Mouse (Mus musculus) kidney, adult 11 months (tissue): Measurements from ENCODE around the gene Gm43064.
"Not testable (repeated sequence)": the region's sequence is repeated elsewhere in the genome, so short reads cannot be mapped to it uniquely, and the experiment has no call there.

Experiments used
- DNase-seq: peaks from one replicate; pipeline ENCODE4 v3.0.0; 2022

Gm43064 gene

DNA sequence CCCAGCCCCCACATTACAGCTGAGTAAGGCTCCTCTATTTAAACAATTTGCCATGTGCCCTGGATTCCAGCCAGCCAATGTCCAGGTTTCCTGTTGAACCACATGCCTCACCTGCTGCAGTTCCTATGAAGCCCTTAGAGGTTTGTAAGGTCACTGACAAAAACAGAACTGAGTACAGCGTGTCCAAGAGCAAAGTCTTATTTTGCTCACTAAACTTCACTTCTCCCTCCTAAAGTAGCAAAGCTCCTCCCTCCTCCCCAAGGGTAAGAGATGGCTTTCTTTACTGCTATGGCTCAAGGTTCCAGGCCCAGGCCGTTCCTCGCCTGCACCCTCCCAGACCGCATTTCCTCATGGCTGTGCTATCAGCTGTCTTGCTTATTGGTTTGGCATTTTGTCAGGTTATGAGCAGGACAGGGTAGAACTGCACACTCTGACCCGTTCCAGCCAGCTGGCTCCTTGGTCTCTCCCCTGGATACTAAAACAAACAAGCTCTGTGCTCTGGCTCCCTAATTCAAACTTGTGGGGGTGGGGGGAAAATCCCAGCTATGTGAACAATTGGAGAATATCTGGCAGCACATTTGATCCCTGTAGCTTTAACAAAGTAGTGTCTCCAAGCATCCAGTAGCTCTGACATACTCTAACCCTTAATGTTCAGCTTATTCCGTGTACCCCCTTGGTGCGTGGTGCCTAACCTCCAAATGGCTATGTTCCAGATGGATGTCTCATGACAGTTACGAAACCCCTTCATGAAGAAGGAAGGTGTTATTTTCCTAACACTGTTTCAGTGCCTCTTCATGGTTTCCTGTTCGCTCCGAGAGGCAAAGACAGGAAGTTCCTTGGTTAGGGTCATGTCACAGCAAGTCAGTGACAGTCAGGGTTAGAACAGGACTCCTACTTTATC is 7.5 kb upstream of the Gm43064 start:
- peak; percentile 94 for DNase-seq

DNA sequence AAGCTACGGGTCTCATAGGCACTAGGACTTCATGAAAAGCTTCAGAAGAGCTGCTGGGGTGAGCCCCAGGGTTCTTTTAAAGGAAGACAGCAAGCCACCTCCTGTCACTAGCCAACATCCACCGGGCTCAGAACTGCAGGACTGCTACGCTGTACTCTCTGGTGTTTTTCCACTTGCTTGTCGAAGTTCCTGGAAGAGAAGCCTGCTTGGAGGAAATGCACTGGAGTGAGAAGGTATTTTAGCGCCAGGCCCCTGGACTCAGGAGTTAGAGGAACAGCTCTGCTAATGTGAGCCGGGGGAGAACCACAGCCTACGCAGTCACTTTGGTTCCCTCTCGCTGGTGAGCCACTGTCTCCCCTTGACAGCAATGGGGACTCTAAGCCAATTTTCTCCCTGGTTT is 6.5 kb upstream of the Gm43064 start:
- peak; percentile 65 for DNase-seq

DNA sequence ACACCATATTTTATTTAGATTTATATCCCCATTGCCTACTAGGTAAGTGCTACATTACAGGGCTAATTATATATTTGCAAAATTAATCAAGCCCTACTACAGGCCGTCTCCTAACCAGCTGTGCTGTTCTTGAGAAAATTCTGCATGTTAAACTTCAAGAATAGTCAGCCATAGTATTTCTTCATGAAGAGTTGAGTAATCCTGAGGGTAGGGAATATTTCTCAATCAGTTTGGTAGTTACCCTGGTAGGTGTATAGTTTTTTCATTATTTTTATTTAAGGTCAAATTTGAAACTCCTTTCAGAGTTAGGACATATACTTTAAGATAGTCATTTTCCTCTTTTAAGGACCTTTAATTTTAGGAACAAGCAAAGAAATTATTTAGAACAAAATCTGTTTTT is 3.7 kb upstream of the Gm43064 start:
- DNase-seq = no peak

DNA sequence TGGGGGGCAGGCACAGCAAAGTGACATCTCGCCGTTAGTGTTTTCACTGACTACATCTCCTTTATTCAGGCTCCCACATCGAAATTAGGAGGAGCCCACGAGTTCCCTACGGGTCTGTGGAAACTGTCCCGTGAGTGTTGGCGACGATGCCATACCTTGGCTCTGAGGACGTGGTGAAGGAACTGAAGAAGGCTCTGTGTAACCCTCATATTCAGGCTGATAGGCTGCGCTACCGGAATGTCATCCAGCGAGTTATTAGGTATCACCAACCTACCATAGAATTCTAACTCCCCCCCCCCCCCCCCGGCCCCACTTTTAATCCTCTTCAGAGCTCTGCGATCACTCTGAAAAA is 402 bp downstream of the Gm43064 start:
- DNase-seq = no peak

DNA sequence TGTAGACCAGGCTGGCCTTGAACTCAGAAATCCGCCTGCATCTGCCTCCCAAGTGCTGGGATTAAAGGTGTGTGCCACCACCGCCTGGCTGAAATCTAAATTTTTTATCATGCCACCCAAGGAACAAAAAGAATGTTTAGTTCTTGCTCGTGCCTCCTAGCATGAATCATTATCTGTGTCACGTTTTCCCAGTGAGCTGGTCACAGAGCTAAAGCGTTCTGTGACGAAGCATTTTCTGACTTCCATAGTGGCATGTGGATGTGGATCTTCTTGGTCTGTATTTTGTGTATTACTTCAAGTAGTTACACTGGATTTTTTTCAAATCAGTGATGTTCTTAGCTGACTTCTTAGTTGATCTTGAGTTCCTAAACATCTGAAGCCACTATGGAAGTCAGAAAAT is 1.6 kb downstream of the Gm43064 start:
- no peak for DNase-seq

DNA sequence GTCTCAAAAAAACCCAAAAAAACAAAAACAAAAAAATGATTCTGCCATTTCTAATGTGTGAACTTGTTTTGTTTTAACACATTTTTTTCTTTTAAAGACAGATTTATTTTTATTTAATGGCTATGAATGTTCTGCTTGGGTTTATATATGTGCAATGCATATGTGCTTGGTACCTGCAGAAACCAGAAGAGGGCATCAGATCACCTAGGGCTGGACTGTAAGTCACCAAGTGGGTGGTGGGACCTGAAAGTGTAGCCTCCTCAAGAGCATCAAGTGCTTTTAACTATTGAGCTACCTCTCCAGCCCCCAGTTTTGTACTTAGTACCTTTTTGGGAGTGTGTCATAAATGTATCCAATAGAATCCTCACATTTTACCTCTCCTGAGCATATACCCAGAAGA is 18.2 kb downstream of the Gm43064 start:
- DNase-seq = no peak

DNA sequence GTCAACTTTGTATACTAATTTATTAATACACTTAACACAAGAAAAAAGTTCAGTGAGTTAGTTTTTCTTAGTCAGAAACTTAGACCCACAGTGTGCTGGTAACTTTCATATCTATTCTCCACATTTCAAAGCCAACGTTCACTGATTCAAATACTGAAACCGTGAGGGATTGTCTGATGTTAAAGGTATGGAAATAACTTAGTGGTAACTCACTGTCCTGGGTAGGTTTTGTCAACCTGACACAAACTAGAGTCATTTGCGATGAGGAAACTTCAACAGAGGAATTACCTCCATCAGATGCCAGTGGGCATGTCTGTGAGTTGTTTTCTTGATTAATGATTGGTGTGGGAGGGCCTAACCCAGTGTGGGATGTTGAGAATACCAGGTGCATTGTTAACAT is 19.7 kb downstream of the Gm43064 start:
- no peak for DNase-seq

DNA sequence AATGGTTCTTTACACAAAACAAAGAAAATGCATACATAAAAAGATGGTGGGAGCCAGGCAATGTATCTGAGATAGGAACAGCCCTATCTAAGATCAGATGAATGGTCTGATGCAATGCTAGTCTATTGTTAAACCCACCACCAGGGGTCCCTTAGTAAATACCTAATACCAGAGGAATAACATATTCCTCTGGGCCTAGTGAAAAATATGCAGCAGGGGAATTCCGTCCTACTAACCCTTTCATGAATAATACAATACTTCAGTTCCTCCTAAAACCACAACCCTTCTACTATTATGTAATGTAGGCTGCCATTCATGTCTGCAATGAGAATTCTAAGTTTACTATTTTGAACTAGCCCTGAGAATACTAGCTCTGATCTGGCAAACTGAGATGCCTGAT is 21.3 kb downstream of the Gm43064 start:
- not testable (repeated sequence) for DNase-seq

DNA sequence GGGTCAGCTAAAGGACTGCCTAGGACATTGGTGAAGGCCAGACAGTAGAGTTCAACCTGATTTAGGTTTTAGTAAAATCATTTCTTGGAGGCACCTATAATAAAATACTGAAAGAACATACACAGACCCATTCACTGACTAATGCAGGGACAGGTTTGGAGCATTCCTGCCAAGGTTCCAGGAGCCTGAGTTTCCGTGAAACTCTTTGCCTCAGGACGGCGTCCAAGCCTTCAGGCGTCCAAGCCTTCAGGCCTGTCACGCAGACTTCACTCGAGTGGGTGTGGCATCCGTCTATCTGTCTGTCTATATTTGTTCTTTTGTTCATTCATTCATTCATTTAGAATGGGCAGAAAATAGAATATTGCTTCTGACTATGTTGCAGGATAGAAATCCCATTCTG is 21.8 kb downstream of the Gm43064 start:
- DNase-seq = no peak

DNA sequence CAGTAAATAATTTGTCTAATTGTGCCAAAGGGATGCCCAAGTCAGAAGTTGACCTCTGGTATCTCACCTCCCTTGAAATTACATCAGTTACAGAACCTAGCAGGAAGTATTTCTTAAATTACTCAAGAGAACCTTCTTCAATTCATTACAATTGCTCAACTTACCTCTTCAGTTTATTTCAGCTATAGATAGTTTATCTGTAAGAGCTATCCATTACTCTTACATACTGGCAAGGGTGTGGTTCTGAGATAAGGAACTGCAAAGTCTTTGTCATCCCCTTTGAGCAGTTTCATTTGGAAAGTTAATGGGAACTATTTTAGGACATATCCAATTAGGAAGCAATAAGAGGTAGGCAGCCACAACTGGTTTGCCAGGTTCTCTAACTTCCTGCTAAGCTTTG is 23.1 kb downstream of the Gm43064 start, which contains the start of gene Bcl2l15:
Gene Bcl2l15, plus strand, starts transcription at position 176 of the 400 bp plus-strand sequence.
- no peak for DNase-seq

DNA sequence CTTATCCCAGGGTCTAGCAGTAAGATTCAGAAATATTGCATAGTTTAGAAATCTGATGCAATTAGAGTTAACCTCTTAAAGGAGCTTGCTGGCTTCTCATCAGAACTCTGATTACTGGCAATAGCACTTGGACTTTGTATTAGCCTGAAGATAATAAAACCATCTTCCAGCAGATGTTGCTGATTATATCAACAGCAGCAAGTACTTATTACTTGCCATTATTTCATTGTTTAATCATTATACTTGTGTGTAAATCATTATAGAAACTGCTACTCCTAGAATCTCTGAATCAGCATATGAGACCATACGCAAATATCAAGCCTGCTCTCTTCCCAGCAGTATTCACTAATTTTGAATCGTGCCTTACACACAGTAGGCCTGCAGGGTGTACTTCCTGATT is 24.6 kb downstream of the Gm43064 start:
- DNase-seq = no peak

DNA sequence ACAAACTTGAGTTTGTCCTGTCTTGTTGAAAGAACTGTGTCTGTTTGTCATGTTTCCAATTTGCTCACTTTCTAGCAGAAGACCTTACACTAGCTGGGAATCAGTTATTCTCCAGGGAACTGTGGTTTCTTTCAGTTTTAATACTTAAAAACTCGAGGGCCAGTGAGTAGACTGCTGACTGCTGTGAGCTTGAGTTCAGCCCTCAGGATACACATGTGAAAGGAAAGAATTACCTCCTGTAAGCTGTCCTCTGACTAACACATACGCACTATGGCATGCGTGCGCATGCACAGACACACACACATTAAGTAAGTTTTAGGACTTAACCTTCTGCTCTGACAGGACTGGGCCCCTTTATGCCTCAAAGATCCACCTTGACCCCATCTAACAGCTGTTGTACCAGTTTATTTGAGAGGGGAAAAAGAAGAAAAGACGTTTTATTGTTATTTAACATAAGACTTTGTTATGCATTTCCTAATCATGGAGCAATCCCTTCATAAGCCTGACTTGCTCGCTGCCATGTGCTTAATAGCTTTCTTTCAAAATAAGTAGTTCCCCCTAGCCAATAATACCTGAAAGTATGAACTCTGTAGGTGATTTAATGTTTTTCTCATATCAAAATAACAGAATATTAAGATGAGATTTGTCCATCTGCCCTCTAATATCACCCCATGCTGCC is 26.0 kb downstream of the Gm43064 start:
- DNase-seq = no peak

DNA sequence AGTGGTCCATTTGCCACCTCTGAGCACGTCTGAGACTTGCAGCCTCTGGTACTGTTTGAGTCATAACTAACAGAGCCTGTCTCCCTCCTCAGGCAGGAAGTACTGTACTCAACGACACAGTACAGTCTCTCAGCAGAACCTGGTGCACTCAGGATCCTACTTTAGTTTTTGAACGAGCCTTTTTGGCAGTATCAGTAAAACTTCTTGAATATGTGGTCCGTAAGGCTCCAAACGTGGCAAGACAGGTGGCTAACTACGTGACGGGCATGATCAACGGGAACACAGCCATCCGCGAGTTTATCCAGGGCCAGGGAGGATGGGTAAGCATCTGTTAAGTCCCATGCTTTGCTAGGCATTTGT is 26.6 kb downstream of the Gm43064 start:
- DNase-seq = no peak

DNA sequence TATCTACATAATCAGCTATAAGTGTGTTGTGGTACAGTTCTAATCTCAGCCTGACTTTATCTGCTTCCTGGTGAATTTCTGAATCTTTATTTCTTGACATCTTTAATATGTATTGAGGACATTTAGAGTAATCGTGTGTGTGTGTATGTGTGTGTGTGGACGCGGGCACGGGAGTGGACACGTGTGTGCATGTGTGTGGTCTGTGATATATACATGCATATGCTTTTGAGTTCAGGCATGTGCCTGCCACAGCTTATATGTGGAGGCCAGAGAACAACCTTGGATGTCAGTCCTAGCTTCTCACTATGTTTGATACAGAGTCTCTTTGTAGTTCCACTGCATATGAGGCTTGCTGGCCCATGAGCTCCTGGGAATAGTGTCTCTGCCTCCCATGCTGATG is 27.1 kb downstream of the Gm43064 start:
- DNase-seq = no peak

DNA sequence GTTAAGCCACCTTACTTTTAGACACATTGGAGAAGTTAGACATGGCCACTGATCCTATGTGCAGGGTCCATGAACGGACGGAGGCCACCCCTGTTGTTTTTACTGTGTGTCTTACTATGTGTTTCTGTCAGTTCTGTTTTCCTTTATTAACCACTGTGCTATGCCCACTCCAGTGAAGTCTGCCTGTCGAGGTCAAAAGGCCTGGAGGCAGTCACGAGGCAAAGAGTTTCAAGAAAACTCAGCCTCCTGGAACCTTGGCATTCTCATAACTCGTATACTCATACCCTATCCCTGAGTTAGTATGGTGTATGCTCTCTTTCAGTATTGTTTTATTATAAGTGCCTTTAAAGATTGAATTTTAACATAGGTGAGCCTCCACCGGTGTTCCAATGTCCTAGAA is 30.3 kb downstream of the Gm43064 start:
- DNase-seq = peak; percentile 43

DNA sequence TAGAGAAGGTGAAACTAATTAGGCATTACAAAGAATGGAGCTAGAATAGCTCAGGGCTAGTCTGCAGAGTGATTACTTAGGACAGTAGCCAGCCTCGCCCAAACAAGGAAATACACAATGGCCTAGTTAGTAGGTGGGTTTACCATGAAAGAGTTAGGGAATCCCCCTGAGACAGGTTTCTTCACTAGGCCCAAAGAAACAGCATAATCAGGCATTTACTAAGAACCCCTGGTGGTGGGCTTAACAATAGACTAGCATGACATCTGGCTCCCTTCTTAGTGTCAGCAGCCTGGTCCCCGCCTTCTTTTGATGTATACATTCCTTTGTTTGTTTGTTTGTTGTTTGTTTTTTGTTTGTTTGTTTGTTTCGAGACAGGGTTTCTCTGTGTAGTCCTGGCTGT is 30.8 kb downstream of the Gm43064 start:
- DNase-seq = not testable (repeated sequence)

DNA sequence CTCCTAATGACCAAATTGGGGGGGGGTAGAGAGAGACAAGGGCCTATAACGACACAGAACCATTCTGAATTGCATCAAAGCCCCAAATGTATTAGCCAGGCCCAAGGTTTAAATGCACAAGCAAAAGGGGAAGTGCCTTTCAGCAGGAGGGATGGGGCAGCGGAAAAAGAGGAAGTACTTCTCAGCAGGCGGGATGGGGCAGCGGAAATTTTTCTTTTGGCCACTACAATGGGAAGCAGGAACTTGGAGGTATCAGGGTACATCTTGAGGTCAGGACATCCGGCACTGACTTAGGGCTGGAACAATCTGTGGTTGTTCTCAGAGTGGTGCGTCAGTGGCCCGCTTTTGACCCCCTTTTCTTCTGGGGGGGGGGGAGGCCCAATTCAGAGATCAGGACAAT is 31.6 kb downstream of the Gm43064 start:
- DNase-seq = not testable (repeated sequence)

DNA sequence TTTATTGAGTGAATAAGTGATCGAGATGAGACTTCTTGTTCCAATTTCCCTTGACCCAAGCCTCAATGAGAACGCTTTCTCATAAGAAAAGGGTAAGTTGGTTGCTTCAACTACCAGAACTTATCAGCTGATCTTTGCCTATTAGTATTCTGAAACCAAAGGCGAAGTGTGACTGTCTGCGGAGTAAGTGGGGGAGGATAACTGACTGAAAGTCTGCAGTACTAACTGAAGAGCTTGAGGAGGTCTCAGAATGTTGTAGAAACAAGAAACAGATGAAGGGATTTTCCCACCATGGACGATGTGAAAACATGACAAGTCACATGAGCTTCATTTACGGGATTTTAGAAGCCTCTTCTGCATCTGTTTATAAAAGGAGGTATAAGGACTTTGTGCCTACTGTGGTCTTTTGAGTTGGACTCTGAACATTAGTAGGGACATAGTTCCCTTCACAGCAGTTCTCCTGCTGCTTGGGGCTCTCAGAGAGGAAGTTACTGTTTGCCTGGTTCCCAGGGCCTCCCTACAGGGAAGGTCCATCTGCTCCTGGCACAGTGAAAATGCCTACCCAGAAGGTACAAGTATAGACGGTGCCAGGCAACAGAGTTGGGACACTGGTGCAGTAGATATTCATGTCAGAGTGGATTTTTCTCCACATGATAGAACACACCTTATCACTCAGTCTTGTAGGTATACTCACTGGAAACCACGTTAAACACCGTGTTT is 41.4 kb downstream of the Gm43064 start:
- DNase-seq = peak; percentile 55

DNA sequence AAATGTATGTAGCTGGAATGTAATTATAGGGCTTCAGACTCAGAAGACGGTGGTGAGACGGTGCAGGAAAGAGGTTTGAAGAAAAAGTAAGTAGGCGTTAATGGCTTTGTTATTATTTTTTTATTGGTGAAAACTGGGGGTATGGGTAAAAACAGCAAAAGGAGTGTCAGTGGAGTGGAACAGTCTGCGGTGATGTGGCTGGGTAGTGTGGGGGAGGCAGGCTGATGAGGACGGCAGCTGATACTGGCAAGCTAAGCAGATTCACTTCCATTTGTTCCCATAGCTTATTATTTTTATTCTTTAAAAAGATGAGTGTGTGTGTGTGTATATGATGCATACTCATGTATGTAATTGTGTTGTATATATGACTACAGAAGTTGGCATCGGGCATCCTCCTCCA is 42.1 kb downstream of the Gm43064 start:
- no peak for DNase-seq

DNA sequence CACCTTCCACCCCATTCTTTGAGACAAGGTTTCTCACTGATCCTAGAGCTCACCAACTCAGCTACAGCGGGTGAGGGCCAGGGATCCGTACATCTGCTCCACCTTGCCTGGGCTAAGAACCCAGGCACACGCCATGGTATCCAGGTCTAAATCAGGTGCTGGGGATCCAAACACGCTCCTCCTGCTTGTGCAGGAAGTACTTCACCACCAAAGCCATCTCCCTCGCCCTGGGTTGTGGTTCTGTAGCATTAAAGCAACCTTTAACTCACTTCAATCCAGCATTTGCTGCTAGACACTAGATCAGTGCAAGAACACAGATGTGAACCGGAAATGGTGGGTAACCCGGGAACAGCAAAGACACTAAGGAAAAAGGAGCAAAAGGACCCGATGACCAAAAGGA is 42.5 kb downstream of the Gm43064 start:
- DNase-seq = no peak

DNA sequence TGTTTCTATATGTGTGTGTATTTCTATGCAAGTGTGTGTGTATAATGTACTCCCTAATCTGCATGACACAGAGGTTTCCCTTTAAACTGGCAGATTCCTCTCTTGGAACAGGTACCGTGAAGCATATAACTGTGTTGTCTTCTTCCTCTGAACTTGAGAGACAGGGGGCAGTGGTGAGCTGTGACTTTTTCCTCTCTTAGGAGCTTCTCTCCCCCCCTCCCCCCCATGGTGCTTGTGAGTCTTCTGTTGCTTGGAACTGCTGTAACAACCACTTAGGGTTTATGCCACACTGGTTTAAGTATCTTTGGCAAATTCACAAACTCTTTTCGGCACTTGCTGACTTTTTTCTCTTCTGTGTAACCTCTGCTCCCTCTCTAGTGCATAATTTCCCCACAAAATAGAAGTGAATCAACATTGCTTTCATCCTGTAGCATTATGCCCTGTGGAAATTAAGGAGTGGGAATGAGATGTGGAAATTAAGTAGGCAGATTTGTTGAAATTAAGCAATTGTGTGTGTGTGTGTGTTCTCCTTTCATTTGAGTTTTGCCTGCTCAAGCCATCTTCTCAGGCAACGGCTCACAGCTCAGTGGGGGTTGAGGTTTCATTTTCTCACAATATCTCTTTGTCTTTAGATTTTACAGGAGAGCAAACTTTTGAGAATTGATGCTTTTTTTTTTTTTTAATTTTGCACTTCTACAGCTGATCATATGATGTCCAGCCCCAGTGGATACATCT is 43.4 kb downstream of the Gm43064 start:
- peak; percentile 47 for DNase-seq

DNA sequence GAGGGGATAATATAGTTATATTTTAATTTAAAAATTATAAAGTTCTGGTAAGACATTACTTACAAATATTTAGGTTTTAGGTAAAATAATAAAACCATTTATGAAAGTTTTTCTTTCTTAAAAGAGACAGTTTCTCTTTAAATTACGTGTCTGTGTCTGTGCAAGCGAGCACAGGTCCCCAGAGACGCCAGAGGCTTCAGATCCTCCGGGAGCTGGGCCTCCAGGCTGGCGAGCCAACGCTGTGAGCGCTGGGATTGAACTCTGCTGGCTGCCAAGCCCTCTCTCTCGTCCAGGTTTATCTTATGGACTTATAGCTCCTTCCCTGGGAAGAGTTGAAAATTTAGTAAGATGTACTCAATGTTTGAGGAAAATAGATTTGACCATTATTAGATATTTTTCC is 44.4 kb downstream of the Gm43064 start:
- no peak for DNase-seq
